ENCODE assay signal across 9 mouse cellular contexts in the genomic region with DNA sequence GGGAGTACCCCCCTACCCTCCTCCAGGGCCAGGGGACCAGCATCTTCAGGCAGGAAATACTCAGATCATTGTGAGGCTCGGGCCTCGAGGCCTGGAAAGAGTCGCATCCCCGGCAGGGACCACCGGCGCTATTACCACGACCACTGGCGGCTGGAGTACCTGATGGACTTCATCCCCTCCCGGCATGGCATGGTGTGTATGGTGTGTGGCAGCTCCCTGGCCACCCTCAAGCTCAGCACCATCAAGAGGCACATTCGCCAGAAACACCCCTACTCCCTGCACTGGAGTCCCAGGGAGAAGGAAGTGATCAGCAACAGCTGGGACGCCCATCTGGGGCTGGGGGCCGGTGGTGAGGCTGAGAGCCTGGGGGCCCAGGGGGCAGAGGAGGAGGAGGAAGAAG. TPM values are rescaled to one million over a fixed set of nuclear protein-coding genes. Genes with fewer than 3 reads are reported as not detected.
DNase-seq lines count a peak whose midpoint lies in the region; ATAC-seq and TF ChIP-seq lines count a peak whose summit lies in the region.
"Had no signal": no experiment of that assay in that cellular context is flagged by ENCODE, and none has a peak within 500 bp of the region (broad histone marks: within the 10 kb centered on the region; RNA-seq: fewer than 3 reads in every experiment).

No protein-coding gene starts in this region.

- WGBS in heart, embryonic 10.5 days = 70% methylated on average over 12 of the region's 12 CpGs
- 65% methylated on average over 12 of the region's 12 CpGs for WGBS in stomach, embryonic 14.5 days
- 61% methylated on average over 12 of the region's 12 CpGs for WGBS in stomach, postnatal 0 days
- 72% methylated on average over 12 of the region's 12 CpGs for WGBS in limb, embryonic 10.5 days
- 55% methylated on average over 12 of the region's 12 CpGs for WGBS in stomach, embryonic 16.5 days

- no peak for TF ChIP-seq CTCF in stomach, postnatal 0 days (IDR thresholded peaks at IDR 0.05; ENCODE audit: low read depth)

- no peak for DNase-seq in heart, embryonic 10.5 days (ENCODE audit: low spot score)
- DNase-seq in heart, adult 8-10 months (ENCODE audit: low spot score) = no peak
- no peak for DNase-seq in stomach, postnatal 0 days (ENCODE audit: low spot score)
- no peak for DNase-seq in limb, embryonic 10.5 days (ENCODE audit: low spot score)
- DNase-seq in frontal cortex, postnatal 36 days (ENCODE audit: low spot score in 2 of 2) = no peak

- TF ChIP-seq EP300 in stomach, postnatal 0 days (optimal IDR thresholded peaks at IDR 0.05) = no peak

- 0 out of 2 replicates have a peak overlapping the region, but pooled peaks have one; percentile 21 for H3K9ac ChIP-seq in stomach, embryonic 14.5 days (replicated peaks; ENCODE audit: low read depth, low read length)
- no peak overlapping the region for H3K9ac ChIP-seq in stomach, postnatal 0 days (ENCODE audit: low read length)
- peak overlapping the region; percentile 55 for H3K9ac ChIP-seq in stomach, embryonic 16.5 days (ENCODE audit: low read length)

- H3K9me3 ChIP-seq in heart, embryonic 10.5 days = no peaks in the 10 kb centered on the region
- H3K9me3 ChIP-seq in stomach, embryonic 14.5 days (ENCODE audit: control insufficient read depth, low read depth, low read length) = no peaks in the 10 kb centered on the region
- no peaks in the 10 kb centered on the region for H3K9me3 ChIP-seq in stomach, postnatal 0 days (ENCODE audit: control insufficient read depth, low read length)
- H3K9me3 ChIP-seq in limb, embryonic 10.5 days (replicated peaks) = no peaks in the 10 kb centered on the region
- H3K9me3 ChIP-seq in stomach, embryonic 16.5 days (replicated peaks; ENCODE audit: control insufficient read depth, low read length) = no peaks in the 10 kb centered on the region

- no peak for ATAC-seq in stomach, embryonic 14.5 days (ENCODE audit: insufficient number of reproducible peaks, insufficient read depth, low FRiP score, low read depth)
- no peak for ATAC-seq in stomach, postnatal 0 days (ENCODE audit: low FRiP score, low TSS enrichment)
- ATAC-seq in stomach, embryonic 16.5 days (ENCODE audit: insufficient read depth, low FRiP score) = no peak
- ATAC-seq in inflammation-experienced regulatory T-cells, adult 6 months = no peak

- H3K36me3 ChIP-seq in heart, embryonic 10.5 days = peaks cover 53% of the 10 kb centered on the region
- peaks cover 47% of the 10 kb centered on the region for H3K36me3 ChIP-seq in stomach, embryonic 14.5 days (ENCODE audit: control insufficient read depth, insufficient read depth, low read length)
- peaks cover 10% of the 10 kb centered on the region for H3K36me3 ChIP-seq in stomach, postnatal 0 days (ENCODE audit: control insufficient read depth, insufficient read depth, low read length)
- H3K36me3 ChIP-seq in limb, embryonic 10.5 days = peaks cover 59% of the 10 kb centered on the region
- no peaks in the 10 kb centered on the region for H3K36me3 ChIP-seq in stomach, embryonic 16.5 days (ENCODE audit: control insufficient read depth, insufficient read depth, low read length)

- no peak overlapping the region for H3K27ac ChIP-seq in heart, embryonic 10.5 days
- no peak overlapping the region for H3K27ac ChIP-seq in stomach, embryonic 14.5 days (ENCODE audit: low read length)
- H3K27ac ChIP-seq in stomach, postnatal 0 days (replicated peaks) = no peak overlapping the region
- H3K27ac ChIP-seq in limb, embryonic 10.5 days = no peak overlapping the region
- no peak overlapping the region for H3K27ac ChIP-seq in stomach, embryonic 16.5 days (ENCODE audit: low read length)

- peaks cover 7% of the 10 kb centered on the region; the same call in 1 of the 2 replicates for H3K27me3 ChIP-seq in heart, embryonic 10.5 days (ENCODE audit: insufficient read depth, poor library complexity, severe bottlenecking)
- H3K27me3 ChIP-seq in stomach, embryonic 14.5 days (ENCODE audit: control insufficient read depth, insufficient read depth, low read length) = no peaks in the 10 kb centered on the region
- H3K27me3 ChIP-seq in stomach, postnatal 0 days (ENCODE audit: control insufficient read depth, insufficient read depth, low read length) = no peaks in the 10 kb centered on the region
- H3K27me3 ChIP-seq in limb, embryonic 10.5 days (ENCODE audit: low read depth, poor library complexity, severe bottlenecking) = peaks cover 9% of the 10 kb centered on the region; the same call in 1 of the 2 replicates
- no peaks in the 10 kb centered on the region for H3K27me3 ChIP-seq in stomach, embryonic 16.5 days (ENCODE audit: control insufficient read depth, insufficient read depth, low read length)

- H3K4me2 ChIP-seq in stomach, embryonic 14.5 days (replicated peaks; ENCODE audit: low read depth, low read length) = peak overlapping the region; percentile 64
- H3K4me2 ChIP-seq in stomach, postnatal 0 days (replicated peaks; ENCODE audit: low read depth) = no peak overlapping the region
- peak overlapping the region; percentile 81 for H3K4me2 ChIP-seq in stomach, embryonic 16.5 days (ENCODE audit: low read depth, low read length)

- H3K4me3 ChIP-seq in heart, embryonic 10.5 days = peak overlapping the region; percentile 91
- H3K4me3 ChIP-seq in stomach, embryonic 14.5 days (ENCODE audit: low read depth, low read length) = peak overlapping the region; percentile 65; the same call in 1 of the 2 replicates
- H3K4me3 ChIP-seq in stomach, postnatal 0 days (ENCODE audit: low read depth, low read length) = no peak overlapping the region
- H3K4me3 ChIP-seq in limb, embryonic 10.5 days = peak overlapping the region; percentile 93
- H3K4me3 ChIP-seq in stomach, embryonic 16.5 days (replicated peaks; ENCODE audit: low read length) = no peak overlapping the region
- H3K4me3 ChIP-seq: megakaryocyte, embryonic 14.5 days had no signal

- peaks cover 76% of the 10 kb centered on the region for H3K4me1 ChIP-seq in heart, embryonic 10.5 days
- H3K4me1 ChIP-seq in stomach, embryonic 14.5 days (ENCODE audit: control insufficient read depth, insufficient read depth, low read length) = peaks cover 64% of the 10 kb centered on the region
- peaks cover 17% of the 10 kb centered on the region for H3K4me1 ChIP-seq in stomach, postnatal 0 days (replicated peaks; ENCODE audit: control insufficient read depth, insufficient read depth)
- peaks cover 72% of the 10 kb centered on the region for H3K4me1 ChIP-seq in limb, embryonic 10.5 days
- peaks cover 65% of the 10 kb centered on the region for H3K4me1 ChIP-seq in stomach, embryonic 16.5 days (ENCODE audit: control insufficient read depth, insufficient read depth, low read length)

RNA-seq across cellular contexts. Expression of a gene that starts 2.7 kb away (rescaled TPM):
- 3.1 and 5.1 TPM in 2 replicates for polyA plus RNA-seq in heart, embryonic 10.5 days (2016; fragmentation: Nextera tagmentation; extraction: Ambion mirVana)
- total RNA-seq in heart, adult 8-10 months (2022) = 10 to 100 TPM; 11.5 to 12.0 (median 11.8) TPM
- 13.8 TPM in 2 replicates for polyA plus RNA-seq in stomach, embryonic 14.5 days (2014; fragmentation: Nextera tagmentation; extraction: Ambion mirVana)
- 2.6 and 3.3 TPM in 2 replicates for polyA plus RNA-seq in stomach, postnatal 0 days (2015; fragmentation: Nextera tagmentation; extraction: Ambion mirVana)
- polyA plus RNA-seq in limb, embryonic 10.5 days (2016; fragmentation: Nextera tagmentation; extraction: Ambion mirVana) = 5.0 and 6.8 TPM in 2 replicates
- polyA plus RNA-seq in stomach, embryonic 16.5 days (2015; fragmentation: Nextera tagmentation; extraction: Ambion mirVana) = 4.6 and 5.0 TPM in 2 replicates
- under 1 TPM; 0.10 to 0.23 (median 0.15) TPM for polyA plus RNA-seq in inflammation-experienced regulatory T-cells, adult 6 months (2017; shearing (Covaris generic))

RNA-seq across cellular contexts. Expression of a gene that starts 37.3 kb away (rescaled TPM):
- polyA plus RNA-seq in heart, embryonic 10.5 days (2016; fragmentation: Nextera tagmentation; extraction: Ambion mirVana) = 26.8 and 35.5 TPM in 2 replicates
- total RNA-seq in heart, adult 8-10 months (2022) = 10 to 100 TPM; 13.3 to 15.1 (median 13.8) TPM
- 25.2 and 29.9 TPM in 2 replicates for polyA plus RNA-seq in stomach, embryonic 14.5 days (2014; fragmentation: Nextera tagmentation; extraction: Ambion mirVana)
- polyA plus RNA-seq in stomach, postnatal 0 days (2015; fragmentation: Nextera tagmentation; extraction: Ambion mirVana) = 13.5 and 14.2 TPM in 2 replicates
- polyA plus RNA-seq in limb, embryonic 10.5 days (2016; fragmentation: Nextera tagmentation; extraction: Ambion mirVana) = 47.0 and 48.5 TPM in 2 replicates
- polyA plus RNA-seq in stomach, embryonic 16.5 days (2015; fragmentation: Nextera tagmentation; extraction: Ambion mirVana) = 19.8 and 22.5 TPM in 2 replicates
- 1 to 10 TPM; 2.8 to 4.4 (median 3.6) TPM for polyA plus RNA-seq in inflammation-experienced regulatory T-cells, adult 6 months (2017; shearing (Covaris generic))

Comparison
In these comparisons a context has a peak if more than half of its experiments do, and no peak if none do; other contexts are left out.
1. H3K4me3 ChIP-seq: peak in heart, embryonic 10.5 days (single experiment), stomach, embryonic 14.5 days (single experiment) and limb, embryonic 10.5 days (single experiment); none in stomach, postnatal 0 days (single experiment) and stomach, embryonic 16.5 days (single experiment).